Mouse (Mus musculus): ENCODE data around the gene Suclg1. TPM values are rescaled to one million over a fixed set of nuclear protein-coding genes. Genes with fewer than 3 reads are reported as not detected.

Gene Suclg1
- total and polyA plus RNA-seq, 3 experiments: 114 to 169 (median 116) TPM

DNA sequence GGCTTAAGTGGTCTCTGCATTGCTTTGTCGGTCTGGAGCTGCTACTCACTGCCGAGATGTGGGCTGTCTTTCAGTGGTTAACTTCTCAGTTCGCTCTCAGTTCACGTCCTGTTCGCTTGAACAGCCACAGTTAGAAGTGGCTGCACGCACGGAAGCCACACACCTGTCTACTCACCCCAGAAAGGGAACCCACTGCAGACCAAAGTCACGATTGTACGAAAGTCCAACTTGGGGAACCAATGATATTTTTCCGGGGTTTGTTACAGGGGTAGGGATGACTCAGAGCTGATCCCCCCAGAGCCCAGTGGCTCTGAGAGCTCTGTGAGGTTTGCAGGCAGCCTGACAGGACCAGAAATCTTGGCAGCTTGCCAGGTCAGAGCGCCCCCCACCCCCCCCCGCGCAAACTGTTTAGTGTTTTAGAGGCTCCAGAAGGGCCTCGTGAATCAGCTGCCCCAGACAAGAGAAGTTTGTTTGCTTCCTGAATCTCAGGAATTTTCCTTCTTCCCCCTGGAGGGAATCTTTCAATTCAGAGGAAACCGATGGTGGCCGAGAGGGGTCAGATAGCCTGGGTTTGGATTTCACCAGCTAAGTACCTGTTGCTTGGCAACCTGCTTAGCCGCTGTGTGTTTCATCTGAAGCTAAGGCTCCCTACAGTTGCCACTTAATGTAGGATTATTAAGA lies 66.9 kb downstream of the Suclg1 start:
- Histone ChIP-seq H3K9ac (ENCODE audit: insufficient read depth, low read depth) (0 out of 2 replicates have a peak overlapping the region, but pooled peaks have one; percentile 17), H3K79me2 (replicated peaks; ENCODE audit: control insufficient read depth, extremely low read depth, insufficient read depth, poor library complexity, severe bottlenecking) (no peaks in the 10 kb centered on the region), H3K27me3 (replicated peaks) (peaks cover under 1% of the 10 kb centered on the region), H3K4me1 (ENCODE audit: control insufficient read depth in 1 of 2, insufficient read depth in 2 of 2) (0 out of 4 replicates have a peak, but pooled peaks cover 0 to 4% of the 10 kb centered on the region in 2 experiments), H3K9me3 (replicated peaks; ENCODE audit: low read length) (no peaks in the 10 kb centered on the region), H3K36me3 (replicated peaks in 1 of 2; ENCODE audit: control insufficient read depth in 1 of 2, insufficient read depth in 1 of 2, low read length in 1 of 2) (no peaks in the 10 kb centered on the region), H3K4me3 (replicated peaks in 1 of 3; ENCODE audit: low read depth in 2 of 3, low read length in 2 of 3, poor library complexity in 1 of 3) (peak overlapping the region in 2 of 3 experiments; percentile 1 to 8), H3K4me2 (ENCODE audit: insufficient read depth, low read depth, poor library complexity, severe bottlenecking) (peak overlapping the region; percentile 75), H3K27ac (ENCODE audit: insufficient read depth, low read depth) (no peak overlapping the region)
- no peak for TF ChIP-seq EP300 (IDR thresholded peaks at IDR 0.05; ENCODE audit: low read length)
- no peak for TF ChIP-seq MAZ (IDR thresholded peaks at IDR 0.05; ENCODE audit: low read depth, low read length)
- no peak for TF ChIP-seq ZC3H11A (IDR thresholded peaks at IDR 0.05; ENCODE audit: low read depth, low read length)
- no peak for TF ChIP-seq TBP (conservative IDR thresholded peaks at IDR 0.05; ENCODE audit: low read depth, low read length)
- TF ChIP-seq BHLHE40 (IDR thresholded peaks at IDR 0.05; ENCODE audit: low read depth, low read length): peak; percentile 69
- no peak for TF ChIP-seq TCF12 (IDR thresholded peaks at IDR 0.05; ENCODE audit: low read depth, low read length)
- TF ChIP-seq ZNF384 (IDR thresholded peaks at IDR 0.05; ENCODE audit: low read depth, low read length): no peak
- peak; percentile 38 for DNase-seq (ENCODE audit: extremely low read depth)
- in situ Hi-C loops (cut with MboI; ENCODE audit: low pct_ligation_motif_present, low pct_unique_long_range_greater_than_20kb, low sequenced_read_pairs) (no loop called here), dilution Hi-C loops (cut with MboI; ENCODE audit: extremely low pct_ligation_motif_present, extremely low pct_unique_long_range_greater_than_20kb, low sequenced_read_pairs) (no loop called here)

DNA sequence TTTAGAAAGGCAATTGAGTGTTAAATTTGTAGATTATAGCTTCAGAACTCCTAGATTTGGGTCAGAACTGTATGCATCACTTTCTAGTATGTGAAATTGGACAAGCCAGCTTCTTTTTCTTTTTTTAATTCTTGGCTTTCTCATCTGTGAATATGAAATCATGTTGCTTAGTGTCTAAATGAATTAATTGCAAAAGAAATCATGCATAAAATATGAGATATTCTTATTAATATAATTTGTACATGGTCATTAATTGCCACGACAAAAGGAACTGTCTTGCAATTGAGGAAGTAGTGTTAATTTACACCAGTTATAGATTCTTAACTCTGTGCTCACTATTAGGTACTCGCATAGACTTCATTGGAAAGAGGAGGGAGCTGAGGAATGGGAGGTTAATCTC lies 74.1 kb downstream of the Suclg1 start:
- no peaks in the 10 kb centered on the region for H3K9me3 ChIP-seq (replicated peaks; ENCODE audit: low read length)
- no peaks in the 10 kb centered on the region for H3K27me3 ChIP-seq (replicated peaks)
- TF ChIP-seq TCF12 (IDR thresholded peaks at IDR 0.05; ENCODE audit: low read depth, low read length): no peak
- TF ChIP-seq PAX5 (IDR thresholded peaks at IDR 0.05; ENCODE audit: low read length): no peak
- no peak for TF ChIP-seq NRF1 (IDR thresholded peaks at IDR 0.05; ENCODE audit: low read depth, low read length)
- no peak for TF ChIP-seq IRF4 (IDR thresholded peaks at IDR 0.05; ENCODE audit: low read depth, low read length)
- TF ChIP-seq MAZ (IDR thresholded peaks at IDR 0.05; ENCODE audit: low read depth, low read length): no peak
- TF ChIP-seq CTCF (conservative IDR thresholded peaks at IDR 0.05 in 1 of 2, IDR thresholded peaks at IDR 0.05 in 1 of 2; ENCODE audit: low read depth in 2 of 2, low read length in 2 of 2): no peak
- TF ChIP-seq POLR2AphosphoS2 (IDR thresholded peaks at IDR 0.05; ENCODE audit: low read depth, low read length): no peak
- no peak for TF ChIP-seq NELFE (IDR thresholded peaks at IDR 0.05; ENCODE audit: low read depth, low read length)
- TF ChIP-seq BHLHE40 (IDR thresholded peaks at IDR 0.05; ENCODE audit: low read depth, low read length): no peak
- TF ChIP-seq ETS1 (conservative IDR thresholded peaks at IDR 0.05; ENCODE audit: low read depth, low read length): no peak
- no peak for TF ChIP-seq POLR2A (IDR thresholded peaks at IDR 0.05; ENCODE audit: low read depth, low read length)
- no peak for TF ChIP-seq MEF2A (IDR thresholded peaks at IDR 0.05; ENCODE audit: borderline replicate concordance, low read depth, low read length)
- no peak for TF ChIP-seq RAD21 (IDR thresholded peaks at IDR 0.05; ENCODE audit: low read depth, low read length)
- no peak for TF ChIP-seq EP300 (IDR thresholded peaks at IDR 0.05; ENCODE audit: low read length)
- TF ChIP-seq ELF1 (IDR thresholded peaks at IDR 0.05; ENCODE audit: low read depth, low read length): no peak
- no peak for TF ChIP-seq RCOR1 (conservative IDR thresholded peaks at IDR 0.05; ENCODE audit: low read depth, low read length)
- TF ChIP-seq MYC (IDR thresholded peaks at IDR 0.05; ENCODE audit: low read depth, low read length): no peak
- no peak for TF ChIP-seq ZC3H11A (IDR thresholded peaks at IDR 0.05; ENCODE audit: low read depth, low read length)
- no peak for TF ChIP-seq MAX (IDR thresholded peaks at IDR 0.05; ENCODE audit: low read length)
- no peaks in the 10 kb centered on the region for H3K79me2 ChIP-seq (replicated peaks; ENCODE audit: control insufficient read depth, extremely low read depth, insufficient read depth, poor library complexity, severe bottlenecking)
- in situ Hi-C loops (cut with MboI; ENCODE audit: low pct_ligation_motif_present, low pct_unique_long_range_greater_than_20kb, low sequenced_read_pairs) (no loop called here), dilution Hi-C loops (cut with MboI; ENCODE audit: extremely low pct_ligation_motif_present, extremely low pct_unique_long_range_greater_than_20kb, low sequenced_read_pairs) (no loop called here)
- DNase-seq (ENCODE audit: extremely low read depth): no peak
- no peak overlapping the region for H3K4me2 ChIP-seq (ENCODE audit: insufficient read depth, low read depth, poor library complexity, severe bottlenecking)
- H3K36me3 ChIP-seq (replicated peaks in 1 of 2; ENCODE audit: control insufficient read depth in 1 of 2, insufficient read depth in 1 of 2, low read length in 1 of 2): no peaks in the 10 kb centered on the region
- H3K4me1 ChIP-seq (ENCODE audit: control insufficient read depth in 1 of 2, insufficient read depth in 2 of 2): no peaks in the 10 kb centered on the region
- no peak overlapping the region for H3K4me3 ChIP-seq (replicated peaks in 1 of 3; ENCODE audit: low read depth in 2 of 3, low read length in 2 of 3, poor library complexity in 1 of 3)
- no peak overlapping the region for H3K27ac ChIP-seq (ENCODE audit: insufficient read depth, low read depth)
- no peak overlapping the region for H3K9ac ChIP-seq (ENCODE audit: insufficient read depth, low read depth)

Other genes starting within 250 kb of the Suclg1 start
- gene Dnah6, start 26.7 kb upstream of the Suclg1 start, total RNA-seq (2012; rRNA removed): under 0.01 TPM in 1 of 2 replicates, not detected in the other
- gene Dnah6, start 26.7 kb upstream of the Suclg1 start, total RNA-seq (2014; rRNA removed): 0.04 and 0.07 TPM in 2 replicates
- 0.06 TPM in 1 of 2 replicates, not detected in the other for gene Dnah6, start 26.7 kb upstream of the Suclg1 start, polyA plus RNA-seq (2012; ENCODE audit: insufficient read length, low read depth)
- gene 4931417E11Rik, start 221.3 kb downstream of the Suclg1 start, total RNA-seq (2012; rRNA removed): not detected in 2 replicates
- not detected in 2 replicates for gene 4931417E11Rik, start 221.3 kb downstream of the Suclg1 start, total RNA-seq (2014; rRNA removed)
- gene 4931417E11Rik, start 221.3 kb downstream of the Suclg1 start, polyA plus RNA-seq (2012; ENCODE audit: insufficient read length, low read depth): not detected in 2 replicates

Data from CH12.LX (cell line).